Mouse (Mus musculus) ES-E14 (cell line): ENCODE data around the gene Plgrkt. TPM values are rescaled to one million over a fixed set of nuclear protein-coding genes. Genes with fewer than 3 reads are reported as not detected.

Source experiments
- DNase-seq: peaks from one replicate; pipeline ENCODE4 v3.0.0-alpha.2; 2013; ENCODE audit warnings: low read depth, low spot score
- H3K27ac ChIP-seq: 2 replicates; pipeline ENCODE4 v1.5.1; 2012; ENCODE audit warnings: low read depth, mild to moderate bottlenecking, low read length, moderate library complexity, mixed read lengths; ENCODE audit not compliant: poor library complexity, insufficient read depth, severe bottlenecking
- H3K36me3 ChIP-seq: 2 replicates; pipeline ENCODE4 v1.6.1; 2012; ENCODE audit warnings: mild to moderate bottlenecking, low read length, moderate library complexity, mixed read lengths; ENCODE audit not compliant: control insufficient read depth, poor library complexity, insufficient read depth, severe bottlenecking
- H3K4me1 ChIP-seq, 2 experiments: fragments of 150-350 bp in 1 of 2; sonication (generic) in 1 of 2; 2 replicates each; pipeline ENCODE4 v1.6.1; 2012; ENCODE audit warnings: low read length in 2 of 2, mild to moderate bottlenecking in 1 of 2, mixed read lengths in 1 of 2; ENCODE audit not compliant: control insufficient read depth in 2 of 2, insufficient read depth in 2 of 2, poor library complexity in 1 of 2
- H3K4me3 ChIP-seq, 2 experiments: fragments of 150-350 bp in 1 of 2; sonication (generic) in 1 of 2; 2 replicates each; pipeline ENCODE4 v1.5.1; 2012; ENCODE audit warnings: low read length in 2 of 2, low read depth in 1 of 2, mild to moderate bottlenecking in 1 of 2, mixed read lengths in 1 of 2; ENCODE audit not compliant: insufficient read depth in 1 of 2, poor library complexity in 1 of 2, severe bottlenecking in 1 of 2
- H3K9ac ChIP-seq: 2 replicates; pipeline ENCODE4 v1.6.1; 2012; ENCODE audit warnings: low read depth, mild to moderate bottlenecking, low read length, mixed read lengths; ENCODE audit not compliant: poor library complexity, insufficient read depth, severe bottlenecking
- H3K9me3 ChIP-seq: fragments of 150-350 bp; sonication (generic); 2 replicates; pipeline ENCODE4 v1.6.1; 2012; ENCODE audit warnings: low read depth, mild to moderate bottlenecking, low read length; ENCODE audit not compliant: control insufficient read depth, insufficient read depth
- CHD2 ChIP-seq: IDR thresholded peaks from 2 replicates; pipeline ENCODE4 v1.6.1; 2014; ENCODE audit warnings: mild to moderate bottlenecking, low read depth, low read length, inconsistent platforms
- HCFC1 ChIP-seq: IDR thresholded peaks from 2 replicates; pipeline ENCODE4 v1.6.1; 2012; ENCODE audit warnings: low read length, inconsistent platforms, borderline replicate concordance; ENCODE audit not compliant: insufficient read depth
- MAFK ChIP-seq: IDR thresholded peaks from 2 replicates; pipeline ENCODE4 v1.6.1; 2014; ENCODE audit warnings: mild to moderate bottlenecking, low read depth, low read length, inconsistent platforms; ENCODE audit not compliant: insufficient read depth
- ZC3H11A ChIP-seq: IDR thresholded peaks from 2 replicates; pipeline ENCODE4 v1.6.1; 2012; ENCODE audit warnings: low read depth, mild to moderate bottlenecking, inconsistent platforms, low read length, borderline replicate concordance
- ZNF384 ChIP-seq: IDR thresholded peaks from 2 replicates; pipeline ENCODE4 v1.6.1; 2012; ENCODE audit warnings: low read depth, low read length, inconsistent platforms
- in situ Hi-C, 2 experiments: fragments of 600-800 bp; cut with MboI; formaldehyde crosslinking; loops; one replicate each; pipeline ENCODE4 v1.15.1; 2025; ENCODE audit warnings: low sequenced_read_pairs in 2 of 2, inconsistent platforms in 1 of 2; ENCODE audit not compliant: unreplicated experiment in 2 of 2
- total RNA-seq: library from RNA; depleted of rRNA; stranded (reverse); fragments of 300-350 nt; gene quantifications from 2 replicates; pipeline ENCODE4 v1.2.3, GENCODE M21; 2012

Gene Plgrkt
- total RNA-seq, 1 experiment: 15.7 TPM

- H3K27ac ChIP-seq: no peak overlapping the region
- DNase-seq: peak; percentile 78
- peak overlapping the region; percentile 17 to 26; a peak in 2 of 4 replicates for H3K4me3 ChIP-seq
- no peaks in the 10 kb centered on the region for H3K9me3 ChIP-seq
- peak; percentile 77 for TF ChIP-seq ZNF384
- TF ChIP-seq MAFK: no peak
- no peak for TF ChIP-seq CHD2
- TF ChIP-seq ZC3H11A: peak; percentile 89; the same call in 1 of the 2 replicates
- no peak for TF ChIP-seq HCFC1
- no peak overlapping the region for H3K9ac ChIP-seq
- no peaks in the 10 kb centered on the region for H3K36me3 ChIP-seq
- in situ Hi-C loops: loop anchor here in 1 of 2 experiments (10.0 kb wide), 1 partner anchor 290 kb away; no protein-coding TSS in a partner anchor
- H3K4me1 ChIP-seq: peaks cover 8% of the 10 kb centered on the region in 2 experiments; a peak in 2 of 4 replicates
These were observed 12.0 kb downstream of the Plgrkt start for GRCm38 (mm10) chr19:29354895-29355877.

DNA sequence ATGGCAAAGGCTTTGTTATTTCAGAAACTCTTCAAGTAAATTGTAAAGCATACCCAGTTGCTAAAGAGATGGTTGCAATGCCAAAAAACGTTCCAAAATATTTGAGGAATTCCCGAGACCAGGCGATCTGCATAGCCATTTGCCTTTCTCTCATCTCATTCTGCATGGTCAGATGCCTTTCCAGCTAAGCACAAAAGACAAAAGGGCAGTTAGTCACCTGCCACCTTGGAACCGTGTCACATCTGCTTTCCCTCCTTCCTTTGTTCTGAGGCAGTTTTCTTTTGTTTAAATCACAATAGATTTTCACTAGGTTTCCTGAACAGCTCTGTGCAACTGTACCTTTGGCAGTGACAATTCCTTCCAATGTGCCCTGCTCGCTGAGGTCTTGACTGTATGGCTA lies 16.2 kb downstream of the Plgrkt start:
- in situ Hi-C loops: loop anchor here in 1 of 2 experiments (10.0 kb wide), 1 partner anchor 286 kb away; no protein-coding TSS in a partner anchor
- no peaks in the 10 kb centered on the region for H3K36me3 ChIP-seq
- DNase-seq: peak; percentile 47
- no peak overlapping the region for H3K27ac ChIP-seq
- no peak overlapping the region for H3K4me3 ChIP-seq
- no peak for TF ChIP-seq CHD2
- TF ChIP-seq ZC3H11A: no peak
- no peak for TF ChIP-seq MAFK
- TF ChIP-seq ZNF384: no peak
- no peak for TF ChIP-seq HCFC1
- peaks cover 8% of the 10 kb centered on the region in 2 experiments; a peak in 2 of 4 replicates for H3K4me1 ChIP-seq
- no peak overlapping the region for H3K9ac ChIP-seq
- H3K9me3 ChIP-seq: no peaks in the 10 kb centered on the region

GRCm38 (mm10) chr19:29345636-29346035 lies 21.6 kb downstream of the Plgrkt start:
- TF ChIP-seq ZNF384: no peak
- TF ChIP-seq CHD2: no peak
- peak; percentile 87 for TF ChIP-seq MAFK
- TF ChIP-seq HCFC1: no peak
- no peak for DNase-seq
- Histone ChIP-seq H3K9me3 (no peaks in the 10 kb centered on the region), H3K4me3 (no peak overlapping the region), H3K9ac (no peak overlapping the region), H3K4me1 (peaks cover 0 to 4% of the 10 kb centered on the region in 2 experiments; a peak in 1 of 4 replicates), H3K36me3 (no peaks in the 10 kb centered on the region), H3K27ac (no peak overlapping the region)
- in situ Hi-C loops: no loop called here

DNA sequence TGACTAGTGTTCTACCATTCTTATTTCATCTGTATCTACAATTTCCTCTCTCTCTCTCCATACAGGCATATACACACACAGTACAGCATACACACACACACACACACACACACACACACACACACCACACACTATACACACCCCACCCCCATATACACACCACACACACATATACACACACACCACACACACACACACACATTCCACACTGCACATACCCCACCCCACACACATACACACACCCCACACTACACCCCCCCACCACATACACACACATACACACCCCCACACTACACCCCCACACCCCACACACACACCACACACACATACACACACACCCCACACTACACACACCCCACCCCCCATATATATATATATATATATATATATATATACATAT lies 22.3 kb downstream of the Plgrkt start:
- H3K9me3 ChIP-seq: no peaks in the 10 kb centered on the region
- H3K4me1 ChIP-seq: no peaks in the 10 kb centered on the region
- no peak overlapping the region for H3K27ac ChIP-seq
- TF ChIP-seq ZNF384 (no peak), CHD2 (no peak), ZC3H11A (no peak), HCFC1 (no peak)
- no peak for DNase-seq
- in situ Hi-C loops: no loop called here
- no peak overlapping the region for H3K4me3 ChIP-seq
- H3K36me3 ChIP-seq: no peaks in the 10 kb centered on the region
- no peak overlapping the region for H3K9ac ChIP-seq
